Mouse (Mus musculus): ENCODE results near the gene Pcbd1.

- no peak for TF ChIP-seq EP300 (IDR thresholded peaks at IDR 0.05; ENCODE audit: insufficient read depth, low read depth, low read length)
- no peak for TF ChIP-seq CTCF (IDR thresholded peaks at IDR 0.05)
- no peak for TF ChIP-seq POLR2A (IDR thresholded peaks at IDR 0.05; ENCODE audit: insufficient read depth, low read depth, low read length)
These were observed 24.5 kb upstream of the Pcbd1 start for GRCm38 (mm10) chr10:61064635-61065034.

Measured in heart, adult 2 months (tissue).